Mouse (Mus musculus): ENCODE measurements around the gene Cdk19.

Gene Cdk19

DNA sequence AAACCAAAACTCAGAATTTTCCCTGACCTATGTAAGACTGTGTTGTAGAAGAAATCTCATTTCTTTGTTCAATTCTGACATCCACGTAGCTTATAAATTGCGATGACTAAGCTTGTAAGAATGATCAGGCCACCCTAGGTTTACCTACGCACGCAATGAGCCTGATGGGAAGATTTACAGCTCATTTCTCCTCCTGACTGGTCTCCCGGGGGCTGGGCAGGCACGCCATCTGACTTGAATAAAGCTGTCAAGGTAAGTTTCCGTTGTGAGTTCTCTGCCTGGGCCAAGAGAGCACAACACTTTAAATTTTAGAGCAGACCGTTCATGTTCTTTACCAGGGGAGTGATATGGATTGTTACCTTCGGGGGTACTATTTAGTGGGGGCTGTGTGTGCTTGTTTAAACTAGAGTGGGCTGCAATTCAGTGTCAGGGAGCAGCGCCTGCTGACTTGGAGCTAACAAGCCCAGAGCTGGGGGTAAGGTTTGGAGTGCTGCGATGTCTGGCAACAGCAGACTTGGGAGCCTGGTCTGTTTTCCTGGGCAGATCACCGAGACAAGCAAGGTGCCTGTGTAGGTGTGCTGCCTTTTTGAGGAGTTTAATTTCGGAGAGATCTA, at the start of gene Cdk19:
Gene Cdk19 (plus strand): TSS at position 214 of the 614 bp plus-strand sequence.
- no peak for DNase-seq (ENCODE audit: low spot score)

DNA sequence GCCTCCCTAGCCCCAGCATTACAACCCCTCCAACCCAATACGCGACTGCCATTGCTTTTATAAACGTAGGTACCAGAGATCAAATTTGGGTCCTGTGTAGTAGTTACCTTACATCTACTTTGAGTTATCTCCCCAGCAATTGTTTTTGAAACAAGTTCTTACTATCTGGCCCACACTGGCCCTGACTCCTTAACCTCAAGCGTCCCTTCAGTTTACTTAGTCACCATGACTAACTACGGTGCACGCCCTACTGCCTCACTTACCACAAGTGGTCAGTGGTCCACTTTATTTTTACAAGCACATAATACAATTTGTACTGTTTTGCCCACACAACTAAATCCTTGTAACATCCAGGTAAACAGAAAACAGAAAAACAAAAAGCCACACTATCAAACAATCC, 46.7 kb upstream of the Cdk19 start:
- no peak for DNase-seq (ENCODE audit: low spot score)

DNA sequence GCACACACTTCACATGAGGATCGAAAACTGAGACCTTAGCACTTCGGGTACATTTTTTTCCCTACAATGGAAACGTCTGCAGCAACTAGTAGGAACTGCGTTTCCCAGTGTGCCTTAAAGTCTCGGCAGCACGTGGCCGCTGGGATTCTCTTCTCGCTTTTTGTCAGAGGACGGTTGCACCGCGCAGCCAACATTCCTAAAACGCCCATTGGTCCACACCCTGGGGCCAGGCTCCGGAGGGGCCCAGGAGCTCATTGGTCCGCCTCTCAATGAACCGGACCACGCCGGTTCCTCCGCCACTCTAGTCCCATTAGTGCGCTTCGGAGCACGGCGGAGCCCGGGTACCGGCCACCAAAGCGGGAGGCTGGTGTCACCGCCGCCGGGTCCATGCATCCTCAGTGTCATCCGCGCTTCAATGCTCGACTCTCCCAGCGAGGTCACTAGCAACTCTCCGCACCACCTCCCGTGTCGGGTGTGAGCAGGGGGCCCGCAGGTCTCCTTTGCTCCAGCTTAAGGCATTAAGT, 38.7 kb upstream of the Cdk19 start:
- peak; percentile 73 for DNase-seq (ENCODE audit: low spot score)

DNA sequence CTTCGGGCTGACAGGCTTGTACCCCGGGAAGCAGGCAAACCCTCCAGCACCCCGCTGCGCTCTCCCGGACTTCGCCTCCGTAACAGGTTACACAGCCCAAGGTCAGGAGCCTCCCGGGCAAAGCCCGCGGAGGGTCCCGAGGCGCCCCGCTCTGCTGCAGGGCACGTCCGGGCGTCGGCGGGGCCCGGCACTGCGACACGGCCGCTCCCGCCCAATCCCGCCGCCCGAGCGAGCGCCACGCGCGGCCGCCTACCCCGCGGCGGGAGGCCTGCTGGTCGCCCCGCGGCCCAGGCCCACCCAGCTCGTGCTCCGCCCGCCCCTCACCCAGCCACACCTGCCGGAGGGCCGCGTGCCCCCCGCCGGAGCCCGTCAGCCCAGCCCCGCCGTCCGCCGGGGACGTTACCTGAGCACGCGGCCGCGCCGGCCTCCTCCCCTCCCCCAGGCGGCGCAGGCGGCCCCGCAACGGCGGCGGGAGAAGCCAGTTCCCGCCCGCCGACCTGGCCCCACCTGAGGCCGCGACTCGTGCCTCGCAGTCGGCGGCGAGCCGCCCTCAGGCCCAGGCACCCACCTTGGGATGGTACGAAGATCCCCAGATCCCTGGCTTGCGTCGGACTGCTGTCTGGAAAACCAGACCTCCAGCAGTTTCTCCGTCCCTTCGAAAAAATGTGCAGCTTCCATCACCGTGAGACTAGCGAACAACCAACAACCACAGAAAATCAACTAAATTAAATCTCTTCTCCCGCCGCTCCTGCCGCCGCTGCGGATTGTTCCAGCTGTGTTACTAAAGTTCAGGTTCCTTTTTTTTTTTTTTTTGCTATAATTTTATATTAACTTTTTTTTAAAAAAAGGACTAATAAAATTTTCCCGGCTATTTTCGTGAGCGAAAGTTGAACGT, 37.9 kb upstream of the Cdk19 start:
- peak; percentile 40 for DNase-seq (ENCODE audit: low spot score)

DNA sequence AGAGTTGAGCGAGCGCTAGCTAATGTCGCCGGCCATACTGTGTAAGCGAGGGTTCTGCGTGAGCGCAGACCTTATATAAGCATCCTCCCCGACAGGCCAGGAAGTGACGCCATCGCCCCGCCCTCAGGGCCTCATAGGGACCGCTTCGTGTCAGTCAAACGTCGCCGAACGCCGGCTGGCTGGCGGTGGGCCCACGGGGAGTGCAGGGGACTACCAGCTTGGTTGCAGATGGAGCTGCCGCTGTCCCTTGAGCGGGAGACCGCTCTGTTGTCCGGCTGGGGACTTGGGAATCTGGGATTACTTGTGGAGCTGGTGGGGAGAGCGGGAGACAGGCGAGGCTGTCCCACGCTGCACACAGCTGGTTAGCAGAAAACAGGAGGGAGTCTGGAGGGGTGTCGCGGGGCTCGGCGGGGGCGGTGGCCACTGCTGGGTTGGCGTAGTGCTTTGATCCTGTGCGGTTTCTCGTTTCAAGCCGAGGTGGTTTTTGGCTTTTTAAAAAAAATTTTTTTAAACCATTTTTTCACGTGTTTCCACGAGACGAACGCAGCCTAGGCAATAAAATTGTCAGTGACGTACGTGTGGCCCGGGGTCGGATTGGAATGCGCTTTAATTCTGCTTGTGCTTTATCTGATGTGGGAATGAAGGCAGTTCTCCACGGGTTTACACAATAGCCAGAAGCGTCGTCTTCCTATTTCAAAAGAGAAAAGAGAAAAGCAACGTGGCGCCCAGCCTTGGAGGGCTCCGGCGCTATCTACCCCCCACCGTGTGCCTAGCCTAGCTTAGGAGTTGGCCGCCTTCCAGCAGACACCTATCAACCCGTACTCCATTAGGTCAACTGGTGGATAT, 37.0 kb upstream of the Cdk19 start, which contains the start of gene Amd1:
Gene Amd1 (minus strand): TSS at position 47 of the 846 bp plus-strand sequence.
- DNase-seq (ENCODE audit: low spot score) = peak; percentile 100

DNA sequence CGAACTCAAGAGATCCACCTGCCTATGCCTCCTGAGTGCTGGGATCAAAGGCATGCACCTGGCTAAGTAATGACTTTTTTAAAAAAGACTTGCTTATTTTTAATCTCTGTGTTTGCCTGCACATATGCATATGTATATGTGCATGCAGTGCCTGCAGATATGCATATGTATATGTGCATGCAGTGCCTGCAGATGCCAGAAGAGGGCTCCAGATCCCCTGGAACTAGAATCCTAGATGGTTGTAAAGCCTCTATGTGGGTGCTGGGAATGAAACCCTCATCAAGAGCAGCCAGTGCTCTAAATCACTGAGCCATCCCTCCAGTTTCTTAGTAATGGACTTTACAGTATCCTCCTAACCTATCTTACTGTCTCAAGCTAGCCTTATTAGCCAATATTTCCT, 33.4 kb upstream of the Cdk19 start:
- no peak for DNase-seq (ENCODE audit: low spot score)

DNA sequence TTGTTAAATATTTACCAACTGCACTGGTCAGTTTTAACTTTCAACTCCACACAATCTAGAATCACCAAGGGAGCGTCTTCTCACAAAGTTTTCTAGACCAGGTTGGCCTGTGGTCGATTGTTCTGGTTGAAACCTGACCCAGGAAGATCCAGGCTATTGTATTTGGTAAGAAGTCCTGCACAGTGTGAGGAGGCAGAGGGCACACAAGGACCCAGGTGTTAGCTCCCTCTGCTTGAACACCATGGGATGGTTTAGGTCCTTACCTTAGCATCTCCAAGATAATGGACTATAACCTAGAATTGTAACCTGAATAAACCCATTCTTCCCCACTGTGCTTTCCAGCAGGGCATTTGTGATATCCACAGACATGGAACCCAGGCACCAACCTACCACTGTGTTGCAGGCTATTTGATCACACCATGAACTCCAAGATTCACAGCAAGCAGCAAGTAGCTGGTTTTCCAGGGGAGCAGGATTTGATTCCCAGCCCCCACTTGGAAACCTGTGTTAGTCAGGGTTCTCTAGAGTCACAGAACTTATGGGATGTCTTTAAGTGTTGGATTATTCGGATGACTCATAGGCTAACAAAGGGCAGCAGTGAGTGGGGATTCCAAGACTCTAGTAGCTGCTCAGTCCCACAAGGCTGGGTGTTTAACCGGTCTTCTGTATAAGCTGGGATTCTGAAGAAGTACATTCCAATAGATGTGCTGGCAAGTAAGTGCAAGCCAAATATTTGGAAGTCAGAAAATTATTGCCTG, 31.4 kb upstream of the Cdk19 start:
- no peak for DNase-seq (ENCODE audit: low spot score)

DNA sequence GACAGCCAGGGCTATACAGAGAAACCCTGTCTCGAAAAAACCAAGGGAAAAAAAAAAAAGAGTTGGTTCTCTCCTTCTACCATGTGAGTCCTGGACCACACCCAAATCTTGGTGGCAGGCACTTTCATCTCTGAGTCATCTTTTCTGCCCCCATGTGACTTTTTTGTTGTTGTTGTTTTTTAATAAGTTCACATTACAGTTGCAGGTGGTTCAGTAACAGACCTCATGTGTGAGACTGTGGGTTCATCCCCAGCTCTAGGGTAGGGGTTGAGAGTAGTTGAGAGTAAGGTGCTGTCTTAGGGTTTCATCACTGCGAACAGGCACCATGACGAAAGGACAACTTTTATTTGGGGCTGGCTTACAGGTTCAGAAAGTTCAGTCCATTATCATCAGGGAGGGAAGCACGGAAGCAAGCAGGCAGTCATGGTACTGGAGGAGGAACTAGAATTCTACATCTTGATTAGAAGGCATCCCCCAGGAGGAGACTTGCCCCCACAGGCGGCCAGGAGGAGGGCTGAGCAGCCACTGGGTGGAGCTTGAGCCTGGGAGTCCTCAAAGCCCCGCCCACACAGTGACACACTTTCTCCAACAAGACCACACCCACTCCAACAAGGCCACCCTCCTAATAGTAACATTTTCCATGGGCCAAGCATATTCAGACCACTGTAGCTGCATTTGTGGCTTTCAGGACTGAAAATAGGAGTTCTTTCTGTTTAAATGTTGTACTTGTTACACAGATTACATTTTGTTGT, 29.3 kb upstream of the Cdk19 start:
- DNase-seq (ENCODE audit: low spot score) = no peak

DNA sequence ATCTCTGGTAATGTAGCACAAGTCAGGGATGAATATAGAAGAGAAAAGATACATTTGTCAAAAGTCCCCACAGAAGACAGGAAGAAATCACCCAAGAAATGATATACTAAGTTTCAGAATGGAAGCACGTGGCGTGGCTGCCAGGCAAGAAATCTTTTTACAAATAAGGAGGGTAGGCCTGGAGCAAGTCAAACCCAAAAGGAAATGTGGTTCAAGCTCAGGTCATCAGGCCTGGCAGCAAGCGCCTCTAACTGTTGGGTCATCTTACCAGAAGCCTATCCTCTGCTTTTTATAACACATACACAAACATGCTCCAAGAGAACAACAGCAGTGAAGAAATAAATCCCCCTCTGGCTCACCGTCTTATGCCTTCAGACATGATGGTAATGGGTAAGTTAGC, 26.6 kb upstream of the Cdk19 start:
- no peak for DNase-seq (ENCODE audit: low spot score)

DNA sequence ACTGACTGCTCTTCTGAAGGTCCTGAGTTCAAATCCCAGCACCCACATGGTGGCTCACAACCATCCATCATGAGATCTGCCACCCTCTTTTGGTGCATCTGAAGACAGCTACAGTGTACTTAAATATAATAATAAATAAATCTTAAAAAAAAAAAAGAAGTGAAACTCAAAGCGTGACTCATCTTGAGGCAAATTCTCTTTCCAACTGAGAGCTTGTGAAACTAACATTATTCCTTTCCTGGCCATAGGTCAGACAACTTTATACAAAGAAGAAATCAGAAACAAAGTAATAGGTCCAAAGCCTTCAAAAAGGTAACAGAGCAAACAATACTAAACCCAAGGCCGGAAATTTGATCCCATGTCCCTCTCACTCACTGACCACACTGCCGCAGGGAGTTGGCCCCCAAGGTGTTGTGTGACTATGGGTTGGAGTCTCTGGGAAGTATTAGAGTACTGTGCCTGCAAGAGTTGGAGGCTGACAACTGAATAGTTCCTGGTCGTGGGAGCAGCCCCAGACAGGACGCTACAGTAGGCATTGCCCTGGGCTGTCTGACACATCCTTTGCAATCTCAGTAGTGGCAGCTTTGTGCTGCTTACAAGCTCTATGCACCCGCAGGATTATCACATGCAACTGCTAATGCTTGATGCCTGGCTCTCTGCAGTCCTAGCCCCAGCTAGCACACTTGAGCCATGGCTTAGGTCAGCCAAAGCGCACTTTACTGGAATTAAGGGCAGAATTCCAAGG, 22.4 kb upstream of the Cdk19 start:
- no peak for DNase-seq (ENCODE audit: low spot score)

DNA sequence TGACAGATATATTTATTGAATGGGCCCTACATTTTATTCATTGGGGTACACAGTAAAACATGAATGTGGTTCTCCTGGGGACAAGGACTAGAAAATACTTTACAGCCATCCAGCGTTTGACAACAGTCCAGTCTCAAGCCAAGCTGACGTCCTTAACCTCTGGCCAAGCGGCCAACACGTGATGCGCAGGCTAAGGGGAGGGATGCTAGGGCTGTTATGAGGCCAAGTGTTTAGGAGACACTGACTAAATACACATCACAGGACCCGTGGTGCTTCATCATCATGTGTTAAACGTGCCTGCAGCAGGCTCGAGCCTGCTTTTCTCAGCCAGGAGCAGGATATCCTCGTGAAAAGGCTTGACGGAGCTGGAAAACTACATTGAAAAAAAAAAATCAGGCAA, 19.1 kb upstream of the Cdk19 start:
- DNase-seq (ENCODE audit: low spot score) = no peak

DNA sequence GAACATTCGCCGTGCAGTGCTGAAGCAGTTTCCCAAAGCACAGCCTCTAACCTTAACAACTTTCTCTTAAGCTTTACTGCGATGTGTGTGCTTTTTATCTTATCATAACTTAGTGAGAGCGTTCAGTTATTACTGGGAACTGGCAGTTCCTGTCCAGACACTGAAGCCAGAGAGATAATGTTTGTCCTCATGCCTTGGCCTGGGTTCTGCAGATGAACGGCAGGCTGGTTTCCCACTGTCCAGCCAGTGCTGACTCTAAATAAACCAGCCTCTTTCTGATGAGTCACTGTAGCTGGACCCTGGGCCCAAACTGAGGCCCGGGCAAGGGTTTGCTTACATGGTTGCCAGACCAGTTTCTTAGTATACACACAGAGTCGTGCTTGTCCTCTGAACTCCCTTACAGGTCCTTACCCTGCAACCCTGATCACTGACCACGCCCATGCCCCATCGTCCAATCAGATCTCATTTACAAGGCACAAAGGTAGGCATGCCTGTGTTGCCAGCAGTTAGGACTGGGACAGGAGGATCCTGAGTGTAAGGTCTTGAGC, 11.3 kb upstream of the Cdk19 start:
- DNase-seq (ENCODE audit: low spot score) = no peak

DNA sequence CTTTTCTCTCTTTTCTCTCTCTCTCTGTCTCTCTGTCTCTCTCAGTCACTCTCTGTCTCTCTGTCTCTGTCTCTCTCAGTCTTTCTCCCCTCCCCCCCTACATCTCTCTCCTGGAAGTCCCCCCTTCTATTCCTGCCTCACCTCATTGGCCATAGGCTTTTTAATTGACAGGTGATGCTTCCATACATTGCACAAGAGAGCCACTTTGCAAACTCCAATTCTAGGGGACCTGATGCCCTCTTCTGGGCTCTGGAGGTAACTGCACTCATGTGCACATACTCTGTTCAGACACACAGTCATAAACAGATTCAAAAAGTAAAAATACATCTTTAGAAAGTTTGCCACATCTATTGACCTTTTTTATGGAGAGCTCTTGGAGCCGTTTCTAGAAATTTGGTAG, 9.1 kb upstream of the Cdk19 start:
- DNase-seq (ENCODE audit: low spot score) = no peak

DNA sequence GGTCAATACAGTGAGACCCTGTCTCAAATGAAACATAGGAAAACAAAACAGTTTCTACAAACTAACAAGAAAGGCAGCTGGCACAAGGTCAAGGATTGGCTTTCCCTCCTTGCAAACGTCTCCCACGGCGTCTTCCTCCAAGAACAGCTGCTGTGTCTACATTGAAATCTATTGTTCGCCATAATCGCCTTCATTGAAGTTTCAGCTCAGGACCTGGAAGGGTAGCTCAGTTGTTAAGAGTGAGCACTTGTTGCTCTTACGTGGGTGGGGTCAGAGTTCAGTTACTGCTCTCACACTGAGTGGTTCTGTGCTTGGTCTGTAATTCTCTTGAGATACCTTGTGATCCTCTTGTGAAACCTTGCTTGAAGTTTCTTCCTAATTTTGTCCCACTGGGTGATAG, 6.5 kb upstream of the Cdk19 start:
- DNase-seq (ENCODE audit: low spot score) = no peak

DNA sequence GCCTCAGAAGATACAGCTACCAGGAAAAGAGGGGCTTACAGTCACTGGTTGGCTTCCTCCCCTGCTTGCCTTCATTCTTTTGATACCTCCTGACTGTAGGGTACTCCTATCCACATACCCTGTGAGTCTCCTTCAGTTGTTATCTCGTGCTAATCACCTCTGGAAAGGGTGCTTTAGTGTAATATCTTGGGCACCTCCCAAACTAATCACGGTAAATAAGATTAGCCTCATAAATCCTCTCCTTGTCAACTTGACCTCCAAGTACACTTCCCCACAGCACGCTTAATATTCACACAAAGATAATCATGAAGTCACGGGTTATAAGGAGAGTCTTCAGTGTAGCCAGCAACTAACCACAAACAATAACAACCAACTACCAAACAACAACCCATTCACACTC, 2.7 kb downstream of the Cdk19 start:
- no peak for DNase-seq (ENCODE audit: low spot score)

DNA sequence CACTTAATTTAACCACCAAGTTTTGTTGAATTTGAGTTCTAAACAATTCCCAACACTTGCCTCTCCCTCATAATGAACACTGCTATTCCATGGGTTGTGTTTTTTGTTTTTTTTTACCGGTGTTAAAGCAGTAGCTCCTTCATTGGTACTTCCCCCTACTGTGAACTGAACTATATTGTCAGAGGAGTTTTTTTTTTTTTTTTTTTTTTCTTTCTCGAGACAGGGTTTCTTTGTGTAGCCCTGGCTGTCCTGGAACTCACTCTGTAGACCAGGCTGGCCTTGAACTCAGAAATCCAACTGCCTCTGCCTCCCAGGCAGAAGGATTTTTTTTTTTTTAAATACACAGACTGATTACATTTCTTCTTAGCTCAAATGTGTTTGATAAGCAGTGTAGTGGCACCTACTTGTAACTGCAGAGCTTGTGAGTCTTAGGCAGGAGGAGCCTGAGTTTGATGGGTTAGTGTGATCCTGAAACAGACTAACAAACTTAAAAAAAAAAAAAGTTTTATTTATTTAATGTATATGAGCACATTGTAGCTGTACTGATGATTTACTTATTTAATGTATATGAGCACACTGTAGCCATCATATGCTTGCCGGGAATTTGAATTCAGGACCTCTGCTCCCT, 7.5 kb downstream of the Cdk19 start:
- no peak for DNase-seq (ENCODE audit: low spot score)

DNA sequence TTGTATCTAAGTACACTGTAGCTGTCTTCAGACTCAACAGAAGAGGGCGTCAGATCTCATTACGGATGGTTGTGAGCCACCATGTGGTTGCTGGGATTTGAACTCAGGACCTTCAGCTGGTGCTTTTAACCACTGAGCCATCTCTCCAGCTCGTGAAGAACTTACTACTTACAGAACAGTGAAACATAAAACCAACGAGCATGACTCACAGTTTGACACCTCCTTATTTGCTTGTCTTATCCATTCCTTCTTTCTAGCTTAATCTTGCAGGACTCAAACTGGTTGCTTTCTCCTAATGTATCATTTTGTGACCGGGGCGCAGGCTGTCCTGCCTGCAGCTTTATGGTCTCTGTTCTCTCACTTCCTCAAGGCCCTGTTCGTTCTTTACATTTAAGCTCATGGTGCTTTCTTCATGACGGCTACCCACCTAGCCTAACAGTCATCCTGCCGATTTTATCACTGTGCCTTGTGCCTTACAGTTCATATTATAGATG, 8.1 kb downstream of the Cdk19 start:
- DNase-seq (ENCODE audit: low spot score) = no peak

DNA sequence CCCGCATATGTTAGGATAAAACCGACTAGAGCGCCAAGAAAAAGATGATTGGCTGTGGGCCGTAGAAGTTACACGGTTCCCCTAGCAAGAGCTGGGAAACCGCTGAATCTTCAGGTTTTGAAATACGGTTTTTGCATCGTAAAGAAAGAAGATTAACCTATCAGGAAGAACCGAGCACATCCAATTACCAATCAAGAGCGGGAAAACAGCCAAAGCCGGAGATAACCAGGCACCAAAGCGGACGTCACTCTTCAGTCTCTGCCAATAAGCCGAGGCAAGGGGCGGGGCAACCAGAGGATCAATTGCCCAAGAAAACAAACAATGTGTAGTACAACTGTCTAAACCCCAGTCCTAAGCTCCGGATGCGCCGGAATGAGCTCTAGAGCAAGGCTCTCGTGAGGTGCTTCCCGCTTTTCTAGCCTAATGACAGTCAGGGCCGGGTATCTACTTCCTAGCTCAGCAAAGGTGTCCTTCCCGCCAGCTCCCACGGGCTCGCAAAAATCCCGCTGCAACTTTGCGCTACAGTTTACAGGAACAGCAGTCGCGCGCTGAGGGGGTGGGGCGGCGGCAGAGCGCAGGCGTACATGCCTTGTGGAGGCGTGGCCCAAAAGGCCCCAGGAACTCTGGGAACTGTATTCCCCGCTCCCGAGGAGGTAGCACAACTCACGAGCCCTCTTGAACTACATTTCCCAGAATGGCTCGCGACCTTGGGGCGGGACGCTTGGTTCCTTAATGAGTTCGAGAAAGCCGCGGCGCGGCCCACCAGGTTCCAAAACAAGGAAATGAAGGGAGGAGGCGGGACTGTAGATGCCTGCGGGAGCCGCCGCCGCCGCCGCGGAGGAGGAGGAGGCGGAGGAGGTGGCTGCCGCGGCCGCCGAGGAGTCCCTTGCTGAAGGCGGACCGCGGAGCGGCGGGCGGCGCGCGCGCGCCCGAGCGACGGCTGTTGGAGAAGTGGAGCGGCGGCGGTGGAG, 9.5 kb downstream of the Cdk19 start:
- peak; percentile 85 for DNase-seq (ENCODE audit: low spot score)
